Mouse (Mus musculus): Measurements from ENCODE around the gene Ugt1a8.
"Not testable (repeated sequence)": the region's sequence is repeated elsewhere in the genome, so short reads cannot be mapped to it uniquely, and the experiment has no call there.

Gene Ugt1a8

GRCm38 (mm10) chr1:88087513-88087912 is at the start of gene Ugt1a8:
Ugt1a8 (plus strand) TSS chr1:88087813.
- DNase-seq (ENCODE audit: low read depth, low spot score): no peak

GRCm38 (mm10) chr1:88043044-88043443 is 44.6 kb upstream of the Ugt1a8 start:
- DNase-seq (ENCODE audit: low read depth, low spot score): not testable (repeated sequence)

GRCm38 (mm10) chr1:88044832-88045437 is 42.7 kb upstream of the Ugt1a8 start:
- DNase-seq (ENCODE audit: low read depth, low spot score): not testable (repeated sequence)

GRCm38 (mm10) chr1:88047408-88047807 is 40.2 kb upstream of the Ugt1a8 start:
- not testable (repeated sequence) for DNase-seq (ENCODE audit: low read depth, low spot score)

GRCm38 (mm10) chr1:88055088-88055487 is 32.5 kb upstream of the Ugt1a8 start, which contains the start of gene Ugt1a10:
Ugt1a10 (plus strand) TSS chr1:88055388.
- DNase-seq (ENCODE audit: low read depth, low spot score): no peak

- not testable (repeated sequence) for DNase-seq (ENCODE audit: low read depth, low spot score)
Observed at GRCm38 (mm10) chr1:88066472-88067102, 21.0 kb upstream of the Ugt1a8 start.

- DNase-seq (ENCODE audit: low read depth, low spot score): no peak
Observed at GRCm38 (mm10) chr1:88070495-88070894, 17.1 kb upstream of the Ugt1a8 start, which contains the start of gene Ugt1a9. Ugt1a9 (plus strand) TSS chr1:88070800.

- DNase-seq (ENCODE audit: low read depth, low spot score): no peak
Observed at GRCm38 (mm10) chr1:88070902-88071301, 16.7 kb upstream of the Ugt1a8 start.

GRCm38 (mm10) chr1:88074471-88074870 is 13.1 kb upstream of the Ugt1a8 start:
- DNase-seq (ENCODE audit: low read depth, low spot score): no peak

GRCm38 (mm10) chr1:88077128-88077527 is 10.5 kb upstream of the Ugt1a8 start:
- DNase-seq (ENCODE audit: low read depth, low spot score): peak; percentile 47

GRCm38 (mm10) chr1:88081670-88082069 is 5.9 kb upstream of the Ugt1a8 start:
- no peak for DNase-seq (ENCODE audit: low read depth, low spot score)

GRCm38 (mm10) chr1:88086125-88086524 is 1.5 kb upstream of the Ugt1a8 start:
- DNase-seq (ENCODE audit: low read depth, low spot score): no peak

- no peak for DNase-seq (ENCODE audit: low read depth, low spot score)
Observed at GRCm38 (mm10) chr1:88092341-88092740, 4.7 kb downstream of the Ugt1a8 start.

GRCm38 (mm10) chr1:88094270-88094676 is 6.7 kb downstream of the Ugt1a8 start:
- peak; percentile 70 for DNase-seq (ENCODE audit: low read depth, low spot score)

- peak; percentile 35 for DNase-seq (ENCODE audit: low read depth, low spot score)
Observed at GRCm38 (mm10) chr1:88094941-88095492, 7.4 kb downstream of the Ugt1a8 start, which contains the start of gene Ugt1a7c. Ugt1a7c (plus strand) TSS chr1:88095062.

GRCm38 (mm10) chr1:88098546-88098945 is 10.9 kb downstream of the Ugt1a8 start:
- DNase-seq (ENCODE audit: low read depth, low spot score): not testable (repeated sequence)

GRCm38 (mm10) chr1:88099691-88100090 is 12.1 kb downstream of the Ugt1a8 start:
- peak; percentile 58 for DNase-seq (ENCODE audit: low read depth, low spot score)

- peak; percentile 67 for DNase-seq (ENCODE audit: low read depth, low spot score)
Observed at GRCm38 (mm10) chr1:88103019-88103418, 15.4 kb downstream of the Ugt1a8 start, which contains the start of gene Ugt1a6b. Ugt1a6b (plus strand) TSS chr1:88103252.

- DNase-seq (ENCODE audit: low read depth, low spot score): peak; percentile 79
Observed at GRCm38 (mm10) chr1:88103697-88104468, 16.3 kb downstream of the Ugt1a8 start.

GRCm38 (mm10) chr1:88104667-88105430 is 17.2 kb downstream of the Ugt1a8 start:
- DNase-seq (ENCODE audit: low read depth, low spot score): no peak

- no peak for DNase-seq (ENCODE audit: low read depth, low spot score)
Observed at GRCm38 (mm10) chr1:88105656-88106055, 18.0 kb downstream of the Ugt1a8 start.

Measured in 3T3-L1 (cell line).